Mouse (Mus musculus) G1E (cell line): Measurements from ENCODE around the gene Siglec1.

ENCODE experiments used
- CTCF ChIP-seq: IDR thresholded peaks from 2 replicates; pipeline ENCODE4 v1.5.1; 2012; ENCODE audit warnings: low read depth, low read length, inconsistent platforms, mixed read lengths
- GATA1 ChIP-seq: IDR thresholded peaks from 2 replicates; pipeline ENCODE4 v1.6.1; 2012; ENCODE audit warnings: borderline replicate concordance, low read length, inconsistent platforms, mixed read lengths
- GATA2 ChIP-seq: IDR thresholded peaks from 2 replicates; pipeline ENCODE4 v1.6.1; 2012; ENCODE audit warnings: low read depth, low read length, inconsistent platforms, borderline replicate concordance
- POLR2AphosphoS5 ChIP-seq: IDR thresholded peaks from 2 replicates; pipeline ENCODE4 v1.6.1; 2012; ENCODE audit warnings: low read depth, low read length, inconsistent platforms; ENCODE audit not compliant: insufficient replicate concordance
- TAL1 ChIP-seq: conservative IDR thresholded peaks from 2 replicates; pipeline ENCODE4 v1.6.1; 2012; ENCODE audit warnings: low read depth, low read length, inconsistent platforms, mixed read lengths

DNA sequence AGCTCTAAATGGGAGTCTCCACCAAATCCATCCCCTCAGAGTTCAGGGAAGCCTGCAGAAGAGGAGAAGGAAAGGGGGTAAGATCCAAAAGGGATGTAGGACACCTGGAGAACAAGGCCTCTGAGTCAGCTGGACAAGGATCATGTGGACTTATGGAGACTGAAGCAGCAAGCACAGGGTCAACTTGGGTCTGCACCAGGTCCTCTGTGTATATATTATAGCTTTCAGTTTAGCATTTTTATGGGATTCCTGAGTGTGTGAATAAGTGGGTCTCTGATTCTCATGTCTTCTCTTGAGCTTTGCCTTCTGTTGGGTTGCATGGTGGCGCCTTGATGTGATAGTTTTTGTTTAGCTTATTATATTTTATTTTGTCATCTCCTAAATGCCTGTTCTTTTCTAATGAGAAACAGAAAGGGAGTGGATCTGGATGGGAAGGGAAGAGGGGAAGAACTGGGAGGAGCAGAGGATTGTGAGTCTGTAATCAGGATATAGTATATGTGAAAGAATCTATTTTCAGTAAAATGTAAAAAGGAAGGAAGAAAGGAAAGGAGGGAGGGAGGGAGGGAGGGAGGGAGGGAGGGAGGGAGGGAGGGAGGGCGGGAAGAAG is 32.5 kb upstream of the Siglec1 start:
- TF ChIP-seq CTCF (no peak), TAL1 (no peak), GATA1 (no peak), POLR2AphosphoS5 (no peak), GATA2 (no peak)
